Comparison of ENCODE assay signal across 9 mouse cellular contexts in the genomic region with DNA sequence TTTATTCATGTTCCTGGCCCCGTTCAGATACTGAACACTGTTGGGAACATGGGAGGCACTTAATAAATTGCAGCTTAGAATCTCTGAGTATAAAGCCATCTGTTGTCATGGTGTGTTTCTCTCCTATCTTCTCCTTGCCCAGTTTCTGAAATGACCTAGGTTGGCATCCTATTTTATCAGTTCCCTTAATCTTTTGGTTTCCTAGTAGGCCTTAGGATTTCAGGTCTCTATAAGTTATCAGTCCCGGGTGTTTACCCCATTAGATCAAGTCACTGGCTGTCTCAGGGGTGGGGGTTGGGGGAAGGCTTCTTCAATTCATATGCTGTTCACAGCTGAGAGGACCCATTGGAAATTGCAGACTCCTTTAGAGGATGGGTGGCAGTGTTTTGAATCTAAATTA. TPM values are rescaled to one million over a fixed set of nuclear protein-coding genes. Genes with fewer than 3 reads are reported as not detected.
DNase-seq lines count a peak whose midpoint lies in the region; ATAC-seq lines count a peak whose summit lies in the region.
"Had no signal": no experiment of that assay in that cellular context is flagged by ENCODE, and none has a peak within 500 bp of the region (broad histone marks: within the 10 kb centered on the region; RNA-seq: fewer than 3 reads in every experiment).

No protein-coding gene starts in this region.

- DNase-seq in lung, postnatal 10 days: no peak
- DNase-seq in thymus, postnatal 36 days: no peak
- DNase-seq in gastrocnemius, adult 8-10 months (ENCODE audit: low spot score in 2 of 2): no peak

- no peak for ATAC-seq in lung, embryonic 15.5 days (ENCODE audit: borderline replicate concordance, extremely low read depth, low FRiP score, low TSS enrichment)
- ATAC-seq in forebrain, embryonic 13.5 days: no peak
- ATAC-seq in limb, embryonic 15.5 days (ENCODE audit: insufficient number of reproducible peaks, low FRiP score, low TSS enrichment, low read depth): no peak
- ATAC-seq in stomach, embryonic 15.5 days (ENCODE audit: insufficient read depth, low FRiP score, low read depth): no peak

- no peaks in the 10 kb centered on the region for H3K27me3 ChIP-seq in lung, embryonic 15.5 days
- no peaks in the 10 kb centered on the region for H3K27me3 ChIP-seq in forebrain, embryonic 13.5 days
- no peaks in the 10 kb centered on the region for H3K27me3 ChIP-seq in limb, embryonic 15.5 days
- H3K27me3 ChIP-seq in stomach, embryonic 15.5 days (replicated peaks): no peaks in the 10 kb centered on the region

- peak overlapping the region; percentile 82 for H3K4me2 ChIP-seq in lung, embryonic 15.5 days
- H3K4me2 ChIP-seq in forebrain, embryonic 13.5 days: peak overlapping the region; percentile 84
- peak overlapping the region; percentile 56 for H3K4me2 ChIP-seq in limb, embryonic 15.5 days
- H3K4me2 ChIP-seq in stomach, embryonic 15.5 days: peak overlapping the region; percentile 71

- peaks cover 9% of the 10 kb centered on the region for H3K4me1 ChIP-seq in lung, embryonic 15.5 days
- peaks cover 11% of the 10 kb centered on the region for H3K4me1 ChIP-seq in forebrain, embryonic 13.5 days
- H3K4me1 ChIP-seq in limb, embryonic 15.5 days: peaks cover 10% of the 10 kb centered on the region
- H3K4me1 ChIP-seq in stomach, embryonic 15.5 days: peaks cover 8% of the 10 kb centered on the region; the same call in 1 of the 2 replicates

- WGBS in lung, embryonic 15.5 days: 52% methylated on average over 2 of the region's 2 CpGs
- WGBS in forebrain, embryonic 13.5 days: 83% methylated on average over 2 of the region's 2 CpGs
- 67% methylated on average over 2 of the region's 2 CpGs for WGBS in limb, embryonic 15.5 days
- WGBS in stomach, embryonic 15.5 days: 48% methylated on average over 2 of the region's 2 CpGs

- 0 out of 2 replicates have a peak, but pooled peaks cover 14% of the 10 kb centered on the region for H3K36me3 ChIP-seq in lung, embryonic 15.5 days
- peaks cover 14% of the 10 kb centered on the region for H3K36me3 ChIP-seq in forebrain, embryonic 13.5 days (ENCODE audit: poor library complexity, severe bottlenecking)
- 0 out of 2 replicates have a peak, but pooled peaks cover 8% of the 10 kb centered on the region for H3K36me3 ChIP-seq in limb, embryonic 15.5 days
- H3K36me3 ChIP-seq in stomach, embryonic 15.5 days: peaks cover 5% of the 10 kb centered on the region; the same call in 1 of the 2 replicates

- no peak overlapping the region for H3K27ac ChIP-seq in lung, embryonic 15.5 days
- no peak overlapping the region for H3K27ac ChIP-seq in forebrain, embryonic 13.5 days
- H3K27ac ChIP-seq in limb, embryonic 15.5 days: no peak overlapping the region
- no peak overlapping the region for H3K27ac ChIP-seq in stomach, embryonic 15.5 days

- peak overlapping the region; percentile 87 for H3K9ac ChIP-seq in lung, embryonic 15.5 days
- H3K9ac ChIP-seq in forebrain, embryonic 13.5 days: peak overlapping the region; percentile 92; the same call in 1 of the 2 replicates
- peak overlapping the region; percentile 98; the same call in 1 of the 2 replicates for H3K9ac ChIP-seq in limb, embryonic 15.5 days
- peak overlapping the region; percentile 90; the same call in 1 of the 2 replicates for H3K9ac ChIP-seq in stomach, embryonic 15.5 days

- peak overlapping the region; percentile 92 for H3K4me3 ChIP-seq in lung, embryonic 15.5 days
- peak overlapping the region; percentile 82 for H3K4me3 ChIP-seq in forebrain, embryonic 13.5 days
- H3K4me3 ChIP-seq in limb, embryonic 15.5 days: peak overlapping the region; percentile 86
- H3K4me3 ChIP-seq in stomach, embryonic 15.5 days (replicated peaks): peak overlapping the region; percentile 95

- H3K9me3 ChIP-seq in lung, embryonic 15.5 days: no peaks in the 10 kb centered on the region
- H3K9me3 ChIP-seq in forebrain, embryonic 13.5 days (replicated peaks): no peaks in the 10 kb centered on the region
- no peaks in the 10 kb centered on the region for H3K9me3 ChIP-seq in limb, embryonic 15.5 days
- no peaks in the 10 kb centered on the region for H3K9me3 ChIP-seq in stomach, embryonic 15.5 days

RNA-seq across cellular contexts. Expression of gene Kpna7, which starts 1.0 kb away (rescaled TPM):
- not detected in 2 replicates for polyA plus RNA-seq in lung, embryonic 15.5 days (2015; fragmentation: Nextera tagmentation; extraction: Ambion mirVana)
- polyA plus RNA-seq in forebrain, embryonic 13.5 days (2015; fragmentation: Nextera tagmentation; extraction: Ambion mirVana): not detected in 2 replicates
- not detected in 2 replicates for polyA plus RNA-seq in limb, embryonic 15.5 days (2015; fragmentation: Nextera tagmentation; extraction: Ambion mirVana)
- 0.18 and 0.52 TPM in 2 replicates for polyA plus RNA-seq in stomach, embryonic 15.5 days (2015; fragmentation: Nextera tagmentation; extraction: Ambion mirVana)
- not detected for total RNA-seq in gastrocnemius, adult 8-10 months (2022)
- total RNA-seq: gastrocnemius, adult 18-20 months; neutrophil, adult 5-6 weeks had no signal

RNA-seq across cellular contexts. Expression of gene Arpc1a, which starts 1.2 kb away (rescaled TPM):
- polyA plus RNA-seq in lung, embryonic 15.5 days (2015; fragmentation: Nextera tagmentation; extraction: Ambion mirVana): 146 and 150 TPM in 2 replicates
- polyA plus RNA-seq in forebrain, embryonic 13.5 days (2015; fragmentation: Nextera tagmentation; extraction: Ambion mirVana): 207 and 209 TPM in 2 replicates
- 143 and 147 TPM in 2 replicates for polyA plus RNA-seq in limb, embryonic 15.5 days (2015; fragmentation: Nextera tagmentation; extraction: Ambion mirVana)
- polyA plus RNA-seq in stomach, embryonic 15.5 days (2015; fragmentation: Nextera tagmentation; extraction: Ambion mirVana): 134 and 138 TPM in 2 replicates
- total RNA-seq in gastrocnemius, adult 8-10 months (2022): 10 to 100 TPM; 23.0 to 27.7 (median 26.2) TPM

RNA-seq across cellular contexts. Expression of gene Arpc1b, which starts 29.2 kb away (rescaled TPM):
- polyA plus RNA-seq in lung, embryonic 15.5 days (2015; fragmentation: Nextera tagmentation; extraction: Ambion mirVana): 359 and 378 TPM in 2 replicates
- polyA plus RNA-seq in forebrain, embryonic 13.5 days (2015; fragmentation: Nextera tagmentation; extraction: Ambion mirVana): 55.9 and 58.1 TPM in 2 replicates
- polyA plus RNA-seq in limb, embryonic 15.5 days (2015; fragmentation: Nextera tagmentation; extraction: Ambion mirVana): 389 and 480 TPM in 2 replicates
- polyA plus RNA-seq in stomach, embryonic 15.5 days (2015; fragmentation: Nextera tagmentation; extraction: Ambion mirVana): 393 and 405 TPM in 2 replicates
- total RNA-seq in gastrocnemius, adult 8-10 months (2022): 10 to 100 TPM; 17.1 to 25.0 (median 18.7) TPM

RNA-seq across cellular contexts. Expression of gene 1700018F24Rik, which starts 42.0 kb away (rescaled TPM):
- polyA plus RNA-seq in lung, embryonic 15.5 days (2015; fragmentation: Nextera tagmentation; extraction: Ambion mirVana): 0.14 TPM in 1 of 2 replicates, not detected in the other
- not detected in 2 replicates for polyA plus RNA-seq in forebrain, embryonic 13.5 days (2015; fragmentation: Nextera tagmentation; extraction: Ambion mirVana)
- polyA plus RNA-seq in limb, embryonic 15.5 days (2015; fragmentation: Nextera tagmentation; extraction: Ambion mirVana): not detected in 2 replicates
- polyA plus RNA-seq in stomach, embryonic 15.5 days (2015; fragmentation: Nextera tagmentation; extraction: Ambion mirVana): not detected in 2 replicates
- not detected for total RNA-seq in gastrocnemius, adult 8-10 months (2022)
- total RNA-seq: gastrocnemius, adult 18-20 months; neutrophil, adult 5-6 weeks had no signal

RNA-seq across cellular contexts. Expression of gene Gm4871, which starts 52.3 kb away (rescaled TPM):
- not detected in 2 replicates for polyA plus RNA-seq in lung, embryonic 15.5 days (2015; fragmentation: Nextera tagmentation; extraction: Ambion mirVana)
- polyA plus RNA-seq in forebrain, embryonic 13.5 days (2015; fragmentation: Nextera tagmentation; extraction: Ambion mirVana): not detected in 2 replicates
- not detected in 2 replicates for polyA plus RNA-seq in limb, embryonic 15.5 days (2015; fragmentation: Nextera tagmentation; extraction: Ambion mirVana)
- polyA plus RNA-seq in stomach, embryonic 15.5 days (2015; fragmentation: Nextera tagmentation; extraction: Ambion mirVana): not detected in 2 replicates
- not detected for total RNA-seq in gastrocnemius, adult 8-10 months (2022)
- total RNA-seq: gastrocnemius, adult 18-20 months; neutrophil, adult 5-6 weeks had no signal
